Mouse (Mus musculus) neural tube, embryonic 13.5 days (tissue): Measurements from ENCODE around the gene Bcorl1. TPM values are rescaled to one million over a fixed set of nuclear protein-coding genes. Genes with fewer than 3 reads are reported as not detected.
A peak's percentile ranks its signal among the peaks of the same experiment; 100 is the strongest.

Experiments used
- ATAC-seq: fragments of 200-750 bp; cut with Nextera tagmentation; 2 replicates; pipeline ENCODE4 v1.8.0; 2017; ENCODE audit warnings: low read depth, mild to moderate bottlenecking, moderate TSS enrichment, moderate library complexity
- H3K27ac ChIP-seq: fragments of 300-500 bp; sonication (generic); replicated peaks from 2 replicates; pipeline ENCODE4 v1.5.1; 2015; ENCODE audit warnings: moderate library complexity, mild to moderate bottlenecking, inconsistent platforms
- H3K27me3 ChIP-seq: fragments of 300-500 bp; sonication (generic); 2 replicates; pipeline ENCODE4 v1.6.1; 2015; ENCODE audit warnings: mild to moderate bottlenecking, inconsistent platforms
- H3K36me3 ChIP-seq: fragments of 300-500 bp; sonication (generic); 2 replicates; pipeline ENCODE4 v1.6.1; 2015; ENCODE audit warnings: mild to moderate bottlenecking, inconsistent platforms
- H3K4me1 ChIP-seq: fragments of 300-500 bp; sonication (generic); replicated peaks from 2 replicates; pipeline ENCODE4 v1.6.1; 2015; ENCODE audit warnings: inconsistent platforms
- H3K4me2 ChIP-seq: fragments of 300-500 bp; sonication (generic); 2 replicates; pipeline ENCODE4 v1.6.1; 2015; ENCODE audit warnings: inconsistent platforms, mild to moderate bottlenecking, moderate library complexity
- H3K4me3 ChIP-seq: fragments of 300-500 bp; sonication (generic); 2 replicates; pipeline ENCODE4 v1.5.1; 2015; ENCODE audit warnings: mild to moderate bottlenecking, inconsistent platforms
- H3K9ac ChIP-seq: fragments of 300-500 bp; sonication (generic); 2 replicates; pipeline ENCODE4 v1.6.1; 2015; ENCODE audit warnings: moderate library complexity, mild to moderate bottlenecking, inconsistent platforms
- H3K9me3 ChIP-seq: fragments of 300-500 bp; sonication (generic); 2 replicates; pipeline ENCODE4 v1.6.1; 2016; ENCODE audit warnings: inconsistent platforms
- WGBS: fragments of 180-500 bp; shearing (Covaris S2); methylation state at CpG from one replicate; pipeline ENCODE4 v1.1.7; 2015; 5-methylcytosine and 5-hydroxymethylcytosine counted together
- polyA plus RNA-seq: library from polyadenylated mRNA; unstranded; fragments of >200 nt; fragmentation: Nextera tagmentation; extraction: Ambion mirVana; gene quantifications from 2 replicates; pipeline ENCODE4 v1.2.1, GENCODE M21; 2015

Gene Bcorl1
- polyA plus RNA-seq = 5.8 and 7.8 TPM in 2 replicates

- no peak within 1 kb of the TSS for H3K27ac ChIP-seq
- H3K9ac ChIP-seq = peak within 1 kb of the TSS; percentile 65
- H3K4me2 ChIP-seq = peak within 1 kb of the TSS; percentile 65
- peaks cover 3% of the 10 kb centered on the region; the same call in 1 of the 2 replicates for H3K27me3 ChIP-seq
- ATAC-seq = no peak
- H3K36me3 ChIP-seq = no peaks in the 10 kb centered on the region
- H3K9me3 ChIP-seq = no peaks in the 10 kb centered on the region
- 9% methylated on average over 19 of the region's 33 CpGs for WGBS
- H3K4me3 ChIP-seq = peak within 1 kb of the TSS; percentile 58
- H3K4me1 ChIP-seq = peaks cover 9% of the 10 kb centered on the region
Observed at GRCm38 (mm10) chrX:48341141-48341540, at the start of gene Bcorl1. Gene Bcorl1 (plus strand): TSS chrX:48341358.

- Histone ChIP-seq H3K4me3 (no peak overlapping the region), H3K4me1 (no peaks in the 10 kb centered on the region), H3K27me3 (peaks cover 6% of the 10 kb centered on the region; the same call in 1 of the 2 replicates), H3K9me3 (no peaks in the 10 kb centered on the region), H3K36me3 (no peaks in the 10 kb centered on the region), H3K27ac (no peak overlapping the region), H3K4me2 (no peak overlapping the region), H3K9ac (no peak overlapping the region)
- no peak for ATAC-seq
- 35% methylated on average over 3 of the region's 3 CpGs for WGBS
Observed at GRCm38 (mm10) chrX:48291413-48291812, 49.7 kb upstream of the Bcorl1 start.

- Histone ChIP-seq H3K27me3 (no peaks in the 10 kb centered on the region), H3K4me3 (no peak overlapping the region), H3K4me1 (no peaks in the 10 kb centered on the region), H3K36me3 (no peaks in the 10 kb centered on the region), H3K27ac (no peak overlapping the region), H3K9ac (no peak overlapping the region), H3K4me2 (no peak overlapping the region), H3K9me3 (no peaks in the 10 kb centered on the region)
- WGBS = 78% methylated on average over 4 of the region's 4 CpGs
- no peak for ATAC-seq
Observed at GRCm38 (mm10) chrX:48305356-48305755, 35.8 kb upstream of the Bcorl1 start.

- Histone ChIP-seq H3K9ac (peak overlapping the region; percentile 31; the same call in 1 of the 2 replicates), H3K27ac (no peak overlapping the region), H3K36me3 (no peaks in the 10 kb centered on the region), H3K27me3 (peaks cover 11% of the 10 kb centered on the region; the same call in 1 of the 2 replicates), H3K4me1 (0 out of 2 replicates have a peak, but pooled peaks cover 6% of the 10 kb centered on the region), H3K4me3 (peak overlapping the region; percentile 14), H3K9me3 (no peaks in the 10 kb centered on the region), H3K4me2 (peak overlapping the region; percentile 53)
- ATAC-seq = no peak
- 21% methylated on average over 26 of the region's 26 CpGs for WGBS
Observed at GRCm38 (mm10) chrX:48310706-48311517, 30.2 kb upstream of the Bcorl1 start.

- 80% methylated on average over 5 of the region's 5 CpGs for WGBS
- no peak for ATAC-seq
- Histone ChIP-seq H3K4me3 (no peak overlapping the region), H3K9me3 (no peaks in the 10 kb centered on the region), H3K4me2 (no peak overlapping the region), H3K27me3 (peaks cover 18% of the 10 kb centered on the region), H3K4me1 (0 out of 2 replicates have a peak, but pooled peaks cover 6% of the 10 kb centered on the region), H3K27ac (no peak overlapping the region), H3K9ac (no peak overlapping the region), H3K36me3 (no peaks in the 10 kb centered on the region)
Observed at GRCm38 (mm10) chrX:48311727-48312126, 29.4 kb upstream of the Bcorl1 start.

- Histone ChIP-seq H3K9ac (peak overlapping the region; percentile 54), H3K36me3 (no peaks in the 10 kb centered on the region), H3K9me3 (no peaks in the 10 kb centered on the region), H3K4me3 (peak overlapping the region; percentile 42), H3K4me1 (0 out of 2 replicates have a peak, but pooled peaks cover 6% of the 10 kb centered on the region), H3K27ac (no peak overlapping the region), H3K4me2 (peak overlapping the region; percentile 61), H3K27me3 (peaks cover 33% of the 10 kb centered on the region)
- ATAC-seq = peak; percentile 83
- 16% methylated on average over 33 of the region's 33 CpGs for WGBS
Observed at GRCm38 (mm10) chrX:48314530-48315079, 26.6 kb upstream of the Bcorl1 start.

- Histone ChIP-seq H3K27ac (no peak overlapping the region), H3K9me3 (no peaks in the 10 kb centered on the region), H3K4me2 (no peak overlapping the region), H3K36me3 (no peaks in the 10 kb centered on the region), H3K9ac (no peak overlapping the region), H3K27me3 (peaks cover 33% of the 10 kb centered on the region), H3K4me3 (no peak overlapping the region), H3K4me1 (0 out of 2 replicates have a peak, but pooled peaks cover 6% of the 10 kb centered on the region)
- 54% methylated on average over 3 of the region's 3 CpGs for WGBS
- no peak for ATAC-seq
Observed at GRCm38 (mm10) chrX:48317444-48317843, 23.7 kb upstream of the Bcorl1 start.

- Histone ChIP-seq H3K27me3 (peaks cover 33% of the 10 kb centered on the region), H3K4me2 (no peak overlapping the region), H3K27ac (no peak overlapping the region), H3K36me3 (no peaks in the 10 kb centered on the region), H3K4me3 (no peak overlapping the region), H3K9ac (no peak overlapping the region), H3K9me3 (no peaks in the 10 kb centered on the region), H3K4me1 (0 out of 2 replicates have a peak, but pooled peaks cover 6% of the 10 kb centered on the region)
- no peak for ATAC-seq
- 26% methylated on average over 9 of the region's 9 CpGs for WGBS
Observed at GRCm38 (mm10) chrX:48318194-48318593, 23.0 kb upstream of the Bcorl1 start.

- H3K9me3 ChIP-seq = no peaks in the 10 kb centered on the region
- 0 out of 2 replicates have a peak overlapping the region, but pooled peaks have one; percentile 53 for H3K9ac ChIP-seq
- no peak for ATAC-seq
- WGBS = 15% methylated on average over 34 of the region's 35 CpGs
- H3K27me3 ChIP-seq = peaks cover 3% of the 10 kb centered on the region; the same call in 1 of the 2 replicates
- H3K4me3 ChIP-seq = peak overlapping the region; percentile 58
- peak overlapping the region; percentile 65 for H3K4me2 ChIP-seq
- H3K4me1 ChIP-seq = peaks cover 6% of the 10 kb centered on the region; the same call in 1 of the 2 replicates
- H3K27ac ChIP-seq = no peak overlapping the region
- no peaks in the 10 kb centered on the region for H3K36me3 ChIP-seq
Observed at GRCm38 (mm10) chrX:48340441-48341049, 613 bp upstream of the Bcorl1 start.

GRCm38 (mm10) chrX:48341621-48342161 is 533 bp downstream of the Bcorl1 start:
- peaks cover 15% of the 10 kb centered on the region for H3K4me1 ChIP-seq
- H3K4me2 ChIP-seq = peak overlapping the region; percentile 65
- WGBS = 32% methylated on average over 33 of the region's 73 CpGs
- peak overlapping the region; percentile 65 for H3K9ac ChIP-seq
- no peaks in the 10 kb centered on the region for H3K36me3 ChIP-seq
- H3K27ac ChIP-seq = no peak overlapping the region
- peaks cover 3% of the 10 kb centered on the region; the same call in 1 of the 2 replicates for H3K27me3 ChIP-seq
- no peaks in the 10 kb centered on the region for H3K9me3 ChIP-seq
- peak overlapping the region; percentile 58 for H3K4me3 ChIP-seq
- no peak for ATAC-seq

- Histone ChIP-seq H3K36me3 (no peaks in the 10 kb centered on the region), H3K27ac (no peak overlapping the region), H3K4me1 (peaks cover 15% of the 10 kb centered on the region), H3K4me2 (peak overlapping the region; percentile 65), H3K9ac (peak overlapping the region; percentile 43; the same call in 1 of the 2 replicates), H3K27me3 (peaks cover 3% of the 10 kb centered on the region; the same call in 1 of the 2 replicates), H3K9me3 (no peaks in the 10 kb centered on the region), H3K4me3 (peak overlapping the region; percentile 58)
- 18% methylated on average over 16 of the region's 16 CpGs for WGBS
- ATAC-seq = no peak
Observed at GRCm38 (mm10) chrX:48342731-48343130, 1.6 kb downstream of the Bcorl1 start.
